Mouse (Mus musculus) small intestine, adult 2 months (tissue): ENCODE data around the gene Ubiad1. TPM values are rescaled to one million over a fixed set of nuclear protein-coding genes. Genes with fewer than 3 reads are reported as not detected.

Experiments
- H3K27ac ChIP-seq: fragments of 200-500 bp; 2 replicates; pipeline ENCODE4 v1.5.1; 2012; ENCODE audit warnings: low read depth, low read length, control low read depth, inconsistent platforms; ENCODE audit not compliant: insufficient read depth
- H3K27me3 ChIP-seq: fragments of 200-500 bp; 2 replicates; pipeline ENCODE4 v1.6.1; 2012; ENCODE audit warnings: mild to moderate bottlenecking, moderate library complexity, low read length, inconsistent platforms; ENCODE audit not compliant: control insufficient read depth, insufficient read depth
- H3K36me3 ChIP-seq: fragments of 200-500 bp; 2 replicates; pipeline ENCODE4 v1.6.1; 2012; ENCODE audit warnings: mild to moderate bottlenecking, low read length, control low read depth, inconsistent platforms; ENCODE audit not compliant: control insufficient read depth, insufficient read depth
- H3K4me1 ChIP-seq: fragments of 200-500 bp; 2 replicates; pipeline ENCODE4 v1.6.1; 2012; ENCODE audit warnings: low read length, inconsistent platforms, mixed read lengths; ENCODE audit not compliant: control insufficient read depth, insufficient read depth, insufficient read length
- H3K4me3 ChIP-seq: fragments of 200-500 bp; 2 replicates; pipeline ENCODE4 v1.5.1; 2012; ENCODE audit warnings: low read depth, mild to moderate bottlenecking, control low read depth, inconsistent platforms, low read length, moderate library complexity
- CTCF ChIP-seq: fragments of 200-500 bp; IDR thresholded peaks from 2 replicates; pipeline ENCODE4 v1.5.1; 2012; ENCODE audit warnings: low read depth, mild to moderate bottlenecking, control low read depth, inconsistent platforms, low read length, moderate library complexity, mixed read lengths; ENCODE audit not compliant: insufficient replicate concordance, insufficient read length; ENCODE audit errors: extremely low read depth
- POLR2A ChIP-seq: fragments of 200-500 bp; IDR thresholded peaks from 2 replicates; pipeline ENCODE4 v1.6.1; 2012; ENCODE audit warnings: low read depth, mild to moderate bottlenecking, control low read depth, inconsistent platforms, low read length, moderate library complexity
- WGBS: fragments of 180-500 bp; shearing (Covaris S2); methylation state at CpG from one replicate; pipeline ENCODE4 v1.1.7; 2018; 5-methylcytosine and 5-hydroxymethylcytosine counted together
- polyA plus RNA-seq: library from polyadenylated mRNA; depleted of rRNA; stranded (reverse); fragments of >200 nt; gene quantifications from 2 replicates; pipeline ENCODE4 v1.2.3, GENCODE M21; 2012

Ubiad1 gene
- polyA plus RNA-seq, 1 experiment: 8.5 TPM

GRCm38 (mm10) chr4:148464301-148464700 lies 19.7 kb upstream of the Ubiad1 start:
- TF ChIP-seq CTCF (no peak), POLR2A (no peak)
- peaks cover 73% of the 10 kb centered on the region for H3K36me3 ChIP-seq
- no peaks in the 10 kb centered on the region for H3K4me1 ChIP-seq
- no peak overlapping the region for H3K4me3 ChIP-seq
- 93% methylated on average over 12 of the region's 12 CpGs for WGBS
- H3K27me3 ChIP-seq: no peaks in the 10 kb centered on the region
- no peak overlapping the region for H3K27ac ChIP-seq

GRCm38 (mm10) chr4:148463208-148463960 lies 18.8 kb upstream of the Ubiad1 start:
- no peak for TF ChIP-seq POLR2A
- Histone ChIP-seq H3K4me3 (no peak overlapping the region), H3K4me1 (no peaks in the 10 kb centered on the region), H3K27me3 (no peaks in the 10 kb centered on the region), H3K27ac (no peak overlapping the region), H3K36me3 (peaks cover 74% of the 10 kb centered on the region)
- 74% methylated on average over 14 of the region's 14 CpGs for WGBS

- Histone ChIP-seq H3K27ac (no peak overlapping the region), H3K4me3 (no peak overlapping the region), H3K36me3 (peaks cover 74% of the 10 kb centered on the region), H3K27me3 (no peaks in the 10 kb centered on the region), H3K4me1 (no peaks in the 10 kb centered on the region)
- WGBS: 91% methylated on average over 13 of the region's 13 CpGs
- TF ChIP-seq CTCF (no peak), POLR2A (no peak)
These were observed 18.1 kb upstream of the Ubiad1 start for GRCm38 (mm10) chr4:148462717-148463116.

GRCm38 (mm10) chr4:148461772-148462171 lies 17.2 kb upstream of the Ubiad1 start:
- Histone ChIP-seq H3K4me1 (no peaks in the 10 kb centered on the region), H3K36me3 (peaks cover 81% of the 10 kb centered on the region), H3K27me3 (no peaks in the 10 kb centered on the region), H3K4me3 (no peak overlapping the region), H3K27ac (no peak overlapping the region)
- WGBS: 85% methylated on average over 4 of the region's 4 CpGs
- no peak for TF ChIP-seq POLR2A
- TF ChIP-seq CTCF: no peak

- WGBS: 93% methylated on average over 12 of the region's 12 CpGs
- H3K4me1 ChIP-seq: no peaks in the 10 kb centered on the region
- H3K4me3 ChIP-seq: no peak overlapping the region
- H3K27ac ChIP-seq: no peak overlapping the region
- no peaks in the 10 kb centered on the region for H3K27me3 ChIP-seq
- TF ChIP-seq POLR2A: no peak
- no peak for TF ChIP-seq CTCF
- peaks cover 79% of the 10 kb centered on the region for H3K36me3 ChIP-seq
These were observed 16.2 kb upstream of the Ubiad1 start for GRCm38 (mm10) chr4:148460656-148461284.

GRCm38 (mm10) chr4:148455477-148456025 lies 11.0 kb upstream of the Ubiad1 start:
- Histone ChIP-seq H3K4me1 (no peaks in the 10 kb centered on the region), H3K27me3 (no peaks in the 10 kb centered on the region), H3K27ac (no peak overlapping the region), H3K4me3 (no peak overlapping the region), H3K36me3 (peaks cover 66% of the 10 kb centered on the region)
- TF ChIP-seq CTCF (no peak), POLR2A (no peak)
- 86% methylated on average over 5 of the region's 5 CpGs for WGBS

GRCm38 (mm10) chr4:148453707-148454106 lies 9.1 kb upstream of the Ubiad1 start:
- TF ChIP-seq POLR2A (no peak), CTCF (no peak)
- Histone ChIP-seq H3K4me3 (no peak overlapping the region), H3K36me3 (peaks cover 53% of the 10 kb centered on the region), H3K4me1 (peaks cover 2% of the 10 kb centered on the region; the same call in 1 of the 2 replicates), H3K27ac (no peak overlapping the region), H3K27me3 (no peaks in the 10 kb centered on the region)
- 96% methylated on average over 11 of the region's 11 CpGs for WGBS
